In the genomic region with DNA sequence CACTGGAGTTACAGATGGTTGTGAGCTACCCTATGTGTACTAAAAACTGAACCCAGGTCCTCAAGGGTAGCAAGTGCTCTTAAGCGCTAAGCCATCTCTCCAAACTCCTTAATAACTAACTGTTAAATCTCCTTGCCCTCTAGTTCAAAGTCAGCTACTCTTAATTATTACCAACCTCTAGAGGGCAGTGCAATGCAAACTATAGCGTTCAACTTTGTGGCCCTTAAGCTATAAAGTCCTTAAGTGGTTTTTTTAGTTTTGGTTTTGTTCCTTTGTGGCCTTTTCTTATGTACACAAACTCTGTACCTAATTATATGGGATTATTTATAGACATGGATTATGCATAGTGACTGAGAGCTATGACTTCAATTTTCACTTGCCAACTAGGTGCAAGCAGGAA, we compare ENCODE assay signal across 9 mouse cellular contexts. TPM values are rescaled to one million over a fixed set of nuclear protein-coding genes. Genes with fewer than 3 reads are reported as not detected.
DNase-seq lines count a peak whose midpoint lies in the region.
"Had no signal": no experiment of that assay in that cellular context is flagged by ENCODE, and none has a peak within 500 bp of the region (broad histone marks: within the 10 kb centered on the region; RNA-seq: fewer than 3 reads in every experiment).

No protein-coding gene starts in this region.

- H3K9me3 ChIP-seq in heart, embryonic 10.5 days = no peaks in the 10 kb centered on the region
- H3K9me3 ChIP-seq: embryonic facial prominence, embryonic 15.5 days had no signal

- H3K4me3 ChIP-seq in heart, embryonic 10.5 days = no peak overlapping the region
- H3K4me3 ChIP-seq: embryonic facial prominence, embryonic 15.5 days had no signal

- H3K4me1 ChIP-seq in heart, embryonic 10.5 days = no peaks in the 10 kb centered on the region
- H3K4me1 ChIP-seq: embryonic facial prominence, embryonic 15.5 days had no signal

- no peaks in the 10 kb centered on the region for H3K27me3 ChIP-seq in heart, embryonic 10.5 days (ENCODE audit: insufficient read depth, poor library complexity, severe bottlenecking)
- H3K27me3 ChIP-seq: embryonic facial prominence, embryonic 15.5 days had no signal

- WGBS in heart, embryonic 10.5 days = 18% methylated on average over 2 of the region's 2 CpGs

- no peak overlapping the region for H3K27ac ChIP-seq in heart, embryonic 10.5 days
- H3K27ac ChIP-seq: embryonic facial prominence, embryonic 15.5 days had no signal

- no peaks in the 10 kb centered on the region for H3K36me3 ChIP-seq in heart, embryonic 10.5 days
- H3K36me3 ChIP-seq: embryonic facial prominence, embryonic 15.5 days had no signal

- DNase-seq in heart, adult 9 months (ENCODE audit: low spot score in 2 of 2) = peak; percentile 9 to 34
- no peak for DNase-seq in heart, embryonic 10.5 days (ENCODE audit: low spot score)
- peak; percentile 79 for DNase-seq in thymus, postnatal 0 days (ENCODE audit: low spot score)
- DNase-seq in thymus, postnatal 36 days = no peak
- DNase-seq in cerebellum, postnatal 10 days = peak; percentile 33 to 59
- DNase-seq in kidney, postnatal 36 days = peak; percentile 45 to 59
- peak; percentile 26 for DNase-seq in thymus, postnatal 25 days
- DNase-seq in spleen, postnatal 14 days (ENCODE audit: low spot score in 2 of 2) = no peak

RNA-seq across cellular contexts. Expression of gene Map3k19, which starts 27.5 kb away (rescaled TPM):
- 0.04 TPM in 1 of 2 replicates, not detected in the other for polyA plus RNA-seq in heart, embryonic 10.5 days (2016; fragmentation: Nextera tagmentation; extraction: Ambion mirVana)
- 0.54 and 0.57 TPM in 2 replicates for polyA plus RNA-seq in thymus, postnatal 0 days (2015; fragmentation: Nextera tagmentation; extraction: Ambion mirVana)

RNA-seq across cellular contexts. Expression of gene Rab3gap1, which starts 41.2 kb away (rescaled TPM):
- 19.2 and 27.1 TPM in 2 replicates for polyA plus RNA-seq in heart, embryonic 10.5 days (2016; fragmentation: Nextera tagmentation; extraction: Ambion mirVana)
- 24.2 and 29.0 TPM in 2 replicates for polyA plus RNA-seq in thymus, postnatal 0 days (2015; fragmentation: Nextera tagmentation; extraction: Ambion mirVana)

RNA-seq across cellular contexts. Expression of gene Ccnt2, which starts 53.4 kb away (rescaled TPM):
- 76.8 and 85.1 TPM in 2 replicates for polyA plus RNA-seq in heart, embryonic 10.5 days (2016; fragmentation: Nextera tagmentation; extraction: Ambion mirVana)
- polyA plus RNA-seq in thymus, postnatal 0 days (2015; fragmentation: Nextera tagmentation; extraction: Ambion mirVana) = 40.4 and 59.7 TPM in 2 replicates

Comparison
In these comparisons a context has a peak if more than half of its experiments do, and no peak if none do; other contexts are left out.
1. DNase-seq: peak in heart, adult 9 months (2 of 2), thymus, postnatal 0 days (single experiment), cerebellum, postnatal 10 days (2 of 2), kidney, postnatal 36 days (2 of 2) and thymus, postnatal 25 days (single experiment); none in heart, embryonic 10.5 days (single experiment), thymus, postnatal 36 days (0 of 2) and spleen, postnatal 14 days (0 of 2).